Mouse (Mus musculus): ENCODE measurements around the gene Olfr395.

GRCm38 (mm10) chr11:73890671-73891070 lies 18.4 kb downstream of the Olfr395 start, which contains the start of gene Olfr394:
- no peak for TF ChIP-seq EP300 (optimal IDR thresholded peaks at IDR 0.05)
- no peak for TF ChIP-seq CTCF (IDR thresholded peaks at IDR 0.05; ENCODE audit: low read depth)
